Mouse (Mus musculus) left cerebral cortex, adult 9 months (tissue): ENCODE measurements at regions not wholly inside any gene's neighbourhood (a gene's known extent, or its start where the extent isn't known, plus 50 kb on each side); places are given as distances from the start of the nearest gene placed in this dataset.

Source experiments
- DNase-seq, 2 experiments: peaks; one replicate each; pipeline ENCODE4 v3.0.0; 2022; ENCODE audit warnings: low spot score in 2 of 2

- no peak for DNase-seq
Measured at GRCm38 (mm10) chr17:45966736-45967135, 65.4 kb downstream of the Vegfa start.

DNA sequence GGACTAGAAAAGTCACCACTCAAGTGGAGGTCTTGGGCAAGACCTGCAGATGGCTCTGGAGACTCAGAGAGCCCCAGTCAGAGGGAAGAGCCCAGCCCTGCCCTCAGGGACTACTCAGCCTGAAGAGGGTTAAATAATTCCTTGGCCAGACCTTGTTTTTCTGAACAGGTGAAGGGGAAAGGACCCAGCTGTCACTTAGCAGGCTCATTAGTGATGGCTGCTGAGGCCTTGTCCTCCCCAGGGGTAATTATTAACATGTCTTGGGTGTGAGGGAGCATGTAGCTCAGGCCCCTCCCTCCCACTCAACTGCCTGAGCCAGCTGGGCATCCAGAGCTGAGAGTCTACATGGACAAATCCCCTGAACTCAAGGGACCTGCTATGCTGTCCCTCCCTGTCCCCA is 68.1 kb downstream of the Vegfa start:
- no peak for DNase-seq

DNA sequence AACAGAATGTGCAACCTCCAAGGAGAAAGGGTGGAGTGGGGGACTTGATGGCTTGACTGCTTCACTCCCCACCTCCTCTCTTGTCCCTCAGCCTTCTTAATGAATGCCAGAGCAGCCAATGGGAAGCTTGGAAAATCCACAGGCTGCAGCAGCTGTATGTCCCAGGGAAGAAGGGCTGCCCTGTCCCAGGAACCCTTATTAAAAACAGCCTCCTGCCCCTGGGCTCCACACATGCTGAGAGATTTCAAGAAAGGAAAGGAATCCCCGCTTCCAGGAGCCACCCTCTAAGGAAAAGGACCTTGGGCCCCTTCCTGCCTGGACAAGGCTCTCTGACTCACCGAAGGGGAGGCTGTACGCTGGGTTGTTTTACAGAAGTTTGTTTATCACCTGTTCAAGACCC is 68.8 kb downstream of the Vegfa start:
- no peak for DNase-seq

- DNase-seq, result no peak
Measured at GRCm38 (mm10) chr17:45961626-45962319, 70.4 kb downstream of the Vegfa start.

DNA sequence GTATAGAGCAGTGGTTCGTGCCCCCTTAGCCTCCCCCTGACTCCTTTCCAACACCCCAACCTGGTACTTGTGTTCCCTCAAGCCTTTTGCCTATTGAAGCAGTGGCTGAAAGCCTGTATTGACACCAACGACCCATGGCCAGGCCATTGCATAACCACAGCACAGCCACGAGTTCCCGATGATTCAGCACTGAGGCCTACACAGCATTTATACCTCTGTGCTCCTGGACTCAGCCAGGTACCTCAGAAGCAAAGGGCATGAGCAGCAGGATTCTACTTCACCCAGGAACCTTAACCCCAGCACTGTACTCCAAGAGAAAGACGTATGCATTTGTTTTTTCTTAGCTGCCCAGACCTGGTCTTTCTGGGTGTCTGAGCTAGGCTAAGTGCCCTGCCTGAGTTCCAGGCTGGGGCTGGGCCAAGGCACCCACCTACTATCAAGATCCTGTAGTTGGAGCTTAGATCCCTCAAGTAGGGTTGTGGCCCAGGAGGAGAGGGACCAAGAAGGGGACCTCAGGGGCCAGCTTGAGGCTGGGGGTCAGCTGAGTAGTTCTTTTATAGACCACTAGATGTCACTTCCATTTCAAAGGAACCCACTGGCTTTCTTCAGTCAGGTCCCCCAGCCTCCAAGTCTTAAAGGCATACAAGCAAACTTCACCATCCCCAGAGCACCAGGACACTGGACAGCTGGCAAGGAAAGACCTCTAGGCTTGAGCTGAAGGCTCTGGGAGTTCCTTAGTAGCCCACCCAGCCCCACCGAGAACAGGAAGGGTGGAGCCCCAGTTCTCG is 73.9 kb downstream of the Vegfa start:
- no peak for DNase-seq

GRCm38 (mm10) chr17:45955481-45955880 is 76.7 kb downstream of the Vegfa start:
- no peak for DNase-seq

DNA sequence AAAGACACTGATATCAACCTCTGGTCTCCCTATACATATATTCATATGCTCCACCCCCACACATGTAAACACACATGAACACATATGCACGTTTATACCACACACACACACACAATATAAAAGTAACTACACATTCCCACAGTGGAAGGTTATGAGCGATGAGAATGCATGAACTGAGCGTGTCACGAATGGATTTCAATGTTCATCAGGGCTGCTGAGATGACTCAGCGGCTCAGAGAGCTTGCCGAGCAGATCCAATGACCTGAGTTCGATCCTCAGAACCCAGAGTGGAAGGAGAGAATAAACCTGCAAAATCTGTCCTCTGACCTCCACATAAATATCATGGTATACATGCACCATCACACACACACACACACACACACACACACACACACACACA is 77.3 kb downstream of the Vegfa start:
- no peak for DNase-seq

GRCm38 (mm10) chr17:45953523-45953922 is 78.6 kb downstream of the Vegfa start:
- no peak for DNase-seq

DNA sequence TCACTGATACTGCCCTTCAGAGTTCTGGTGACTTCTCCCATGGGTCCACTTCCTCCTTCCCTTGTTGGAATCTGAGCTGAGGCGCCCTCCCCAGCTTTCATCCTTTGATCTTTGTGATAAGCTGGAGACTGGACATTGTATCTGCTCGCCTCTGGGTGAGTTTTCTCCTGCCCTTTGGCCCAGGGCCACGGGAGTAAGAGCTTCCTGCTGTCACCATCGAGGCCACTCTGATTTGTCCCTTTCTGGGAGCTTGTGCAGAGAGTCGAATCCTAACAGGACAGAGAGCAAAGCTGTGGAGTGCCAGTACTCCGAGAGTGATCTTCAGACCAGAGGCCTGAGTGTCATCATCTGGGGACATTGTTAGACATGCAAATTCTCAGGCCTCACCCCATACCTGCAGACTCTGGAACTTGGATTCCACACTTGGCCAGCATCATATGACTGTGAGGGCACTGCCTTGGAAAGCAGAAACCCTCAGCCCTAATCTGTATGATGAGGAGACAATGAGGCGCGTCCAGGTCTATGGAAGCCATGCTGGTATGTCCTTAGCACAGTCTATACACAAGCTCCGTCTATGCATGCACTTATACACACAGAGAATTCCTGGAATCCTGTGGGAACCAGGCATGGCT is 81.5 kb downstream of the Vegfa start:
- DNase-seq, result no peak

DNA sequence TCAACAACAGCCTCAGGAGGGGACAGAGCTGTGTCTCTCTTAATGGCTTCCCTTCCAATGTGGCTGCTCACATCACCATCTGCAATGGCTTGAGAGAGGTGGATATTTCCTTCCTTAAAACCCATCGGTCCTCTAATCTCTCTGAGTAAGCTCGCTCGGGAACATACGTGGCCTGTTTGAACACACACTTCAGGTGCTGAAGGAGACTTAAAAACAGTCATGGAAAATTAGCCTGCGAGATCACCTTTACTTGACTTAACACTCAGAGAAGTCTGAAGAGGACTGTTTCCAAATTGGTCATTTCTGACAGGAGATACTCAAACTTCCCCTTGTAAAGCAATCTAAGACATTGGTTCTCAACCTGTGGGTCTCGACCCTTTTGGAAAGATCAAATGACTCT is 83.0 kb downstream of the Vegfa start:
- no peak for DNase-seq

GRCm38 (mm10) chr17:45948314-45948935 is 83.7 kb downstream of the Vegfa start:
- no peak for DNase-seq

GRCm38 (mm10) chr17:45945005-45945404 is 87.2 kb downstream of the Vegfa start:
- no peak for DNase-seq

GRCm38 (mm10) chr17:45943244-45943643 is 88.9 kb downstream of the Vegfa start:
- no peak for DNase-seq

GRCm38 (mm10) chr17:45941890-45942375 is 90.2 kb downstream of the Vegfa start:
- DNase-seq, result no peak

- no peak for DNase-seq
Measured at GRCm38 (mm10) chr17:45940121-45940813, 91.9 kb downstream of the Vegfa start.

- no peak for DNase-seq
Measured at GRCm38 (mm10) chr17:45938284-45938683, 93.9 kb downstream of the Vegfa start.

- DNase-seq, result no peak
Measured at GRCm38 (mm10) chr17:45936577-45936976, 95.6 kb downstream of the Vegfa start.

DNA sequence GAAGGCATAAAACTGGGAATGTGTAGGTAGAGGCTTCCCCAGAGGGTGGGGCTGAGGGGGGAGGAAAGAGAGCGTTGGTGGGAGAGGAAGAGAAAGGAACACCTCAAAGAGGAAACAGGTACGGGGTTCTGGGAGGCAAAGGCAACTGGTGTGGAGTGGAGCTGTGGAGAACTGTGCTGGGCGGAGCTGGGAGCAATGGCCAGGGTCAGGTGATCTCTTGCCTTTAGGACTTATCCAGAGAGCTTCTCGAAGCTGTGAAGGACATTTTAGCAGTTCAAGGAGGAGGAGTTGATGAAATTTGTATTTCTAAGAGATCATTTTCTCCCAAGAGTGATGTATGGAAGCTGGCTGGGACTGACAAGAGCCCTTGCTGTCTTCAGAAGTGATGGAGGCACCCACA is 96.9 kb downstream of the Vegfa start:
- DNase-seq, result no peak

- no peak for DNase-seq
Measured at GRCm38 (mm10) chr17:45934002-45934401, 98.2 kb downstream of the Vegfa start.

GRCm38 (mm10) chr17:45933034-45933433 is 99.1 kb downstream of the Vegfa start:
- no peak for DNase-seq

- DNase-seq, result no peak
Measured at GRCm38 (mm10) chr17:45932611-45933010, 99.6 kb downstream of the Vegfa start.

- DNase-seq, result no peak
Measured at GRCm38 (mm10) chr17:45929591-45929990, 102.6 kb downstream of the Vegfa start.
